Mouse (Mus musculus): ENCODE measurements around the gene Ralgps1.

Ralgps1 gene

GRCm38 (mm10) chr2:33370777-33371647, at the start of gene Ralgps1:
Gene Ralgps1 (minus strand): TSS chr2:33371486.
- peak; percentile 98 for DNase-seq (ENCODE audit: low spot score)

GRCm38 (mm10) chr2:33417454-33417853, 46.2 kb upstream of the Ralgps1 start:
- no peak for DNase-seq (ENCODE audit: low spot score)

GRCm38 (mm10) chr2:33414019-33414418, 42.7 kb upstream of the Ralgps1 start:
- no peak for DNase-seq (ENCODE audit: low spot score)

- DNase-seq (ENCODE audit: low spot score): no peak
Observed at GRCm38 (mm10) chr2:33412111-33412510, 40.8 kb upstream of the Ralgps1 start.

DNA sequence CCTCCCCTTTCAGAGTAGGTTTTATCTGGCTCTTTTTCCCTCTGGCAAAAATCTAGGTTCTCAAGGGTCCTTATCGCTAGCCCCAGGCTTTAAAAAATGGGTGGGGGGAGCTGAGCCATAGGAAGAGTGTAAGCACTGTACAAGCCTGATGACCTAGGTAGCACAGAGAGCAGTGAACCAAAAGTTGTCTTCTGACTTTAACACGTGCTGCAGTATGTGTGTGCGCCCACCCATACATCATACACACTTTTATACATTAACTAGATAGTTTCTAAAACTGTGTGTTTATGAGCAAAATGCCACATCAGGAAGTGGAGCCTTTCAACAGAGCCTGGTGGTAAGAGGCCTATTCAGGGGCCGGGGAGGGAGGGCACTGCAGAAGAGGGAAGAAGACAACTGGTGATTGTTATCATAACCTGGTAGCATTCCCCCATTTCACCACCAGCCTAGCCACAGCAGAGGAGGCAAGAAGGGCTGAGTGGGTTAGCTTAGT, 32.3 kb upstream of the Ralgps1 start:
- DNase-seq (ENCODE audit: low spot score): no peak

DNA sequence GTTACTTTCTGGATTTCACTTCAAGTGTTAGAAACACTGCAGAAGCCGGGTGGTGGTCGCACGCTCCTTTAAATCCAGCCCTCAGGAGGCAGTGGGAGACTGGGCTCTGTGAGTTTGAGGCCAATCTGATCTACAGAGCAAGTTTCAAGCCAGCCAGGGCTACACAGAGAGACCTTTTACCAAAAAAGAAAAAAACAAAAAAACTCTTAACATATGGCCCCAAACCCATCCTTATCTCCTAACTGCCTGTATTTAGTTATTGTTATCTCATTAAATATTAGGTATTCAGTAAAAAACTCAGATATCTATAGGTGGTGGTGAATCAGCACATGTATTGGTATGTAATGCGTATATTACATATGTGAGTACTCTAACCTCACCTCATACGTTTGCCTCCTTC, 31.4 kb upstream of the Ralgps1 start:
- DNase-seq (ENCODE audit: low spot score): no peak

DNA sequence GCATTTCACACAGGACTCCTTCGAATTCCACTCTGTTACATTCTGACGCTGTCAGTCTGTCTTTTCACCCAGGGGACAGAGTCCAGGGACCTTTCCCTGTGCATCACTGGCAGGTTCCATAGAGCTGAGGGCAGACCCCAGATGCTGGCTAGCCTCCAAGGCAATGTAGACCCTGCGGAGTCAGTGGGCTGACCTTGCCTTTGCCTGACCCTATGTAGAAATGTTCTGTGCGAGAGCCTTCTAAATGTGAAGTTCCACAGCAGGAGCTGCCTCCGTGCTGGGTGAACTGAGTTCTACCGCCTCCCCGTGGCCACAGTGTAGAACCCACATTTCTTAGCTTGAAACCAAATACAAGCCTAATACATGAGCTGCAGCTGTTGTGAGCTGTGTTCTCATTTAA, 30.9 kb upstream of the Ralgps1 start:
- DNase-seq (ENCODE audit: low spot score): peak; percentile 83

DNA sequence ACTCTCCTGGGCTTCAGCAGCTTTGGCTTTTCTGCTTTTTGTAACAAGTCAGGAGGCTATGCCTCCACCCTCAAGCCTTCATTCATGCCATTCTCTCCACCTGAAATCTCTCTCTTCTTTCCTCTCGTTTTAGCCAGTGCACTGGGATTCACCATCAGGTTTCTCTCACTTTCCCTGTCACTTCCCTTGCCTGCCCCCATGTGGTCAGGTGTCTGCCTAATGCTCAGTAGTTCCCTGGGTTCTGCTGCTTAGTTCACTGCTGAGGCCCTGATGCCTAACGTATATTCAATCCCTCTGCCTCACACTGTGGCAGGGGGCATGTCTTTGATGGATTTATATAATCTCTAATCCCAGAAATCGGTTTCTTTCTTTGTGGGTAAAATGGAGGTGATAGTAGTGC, 29.9 kb upstream of the Ralgps1 start:
- peak; percentile 27 for DNase-seq (ENCODE audit: low spot score)

GRCm38 (mm10) chr2:33400541-33400940, 29.3 kb upstream of the Ralgps1 start:
- DNase-seq (ENCODE audit: low spot score): no peak

DNA sequence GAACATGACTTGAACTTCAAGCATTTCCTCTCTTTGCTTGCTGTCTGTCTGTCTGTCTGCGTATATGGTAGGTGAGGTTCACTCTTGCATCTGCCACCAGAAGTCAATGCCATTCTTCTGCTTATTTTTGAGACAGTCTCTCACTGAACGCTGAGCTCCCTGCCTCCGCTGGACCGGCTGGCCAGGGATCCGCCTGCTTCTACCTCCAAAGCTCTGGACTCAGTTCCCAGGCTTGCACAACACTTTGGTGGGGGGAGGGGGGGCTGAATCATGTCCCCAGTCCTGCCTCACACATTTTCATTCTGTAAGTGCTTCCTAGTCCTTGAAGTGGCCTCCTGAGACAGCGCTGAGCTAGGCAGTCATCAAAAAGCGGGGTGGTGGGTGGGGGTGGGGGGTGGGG, 27.8 kb upstream of the Ralgps1 start:
- no peak for DNase-seq (ENCODE audit: low spot score)

DNA sequence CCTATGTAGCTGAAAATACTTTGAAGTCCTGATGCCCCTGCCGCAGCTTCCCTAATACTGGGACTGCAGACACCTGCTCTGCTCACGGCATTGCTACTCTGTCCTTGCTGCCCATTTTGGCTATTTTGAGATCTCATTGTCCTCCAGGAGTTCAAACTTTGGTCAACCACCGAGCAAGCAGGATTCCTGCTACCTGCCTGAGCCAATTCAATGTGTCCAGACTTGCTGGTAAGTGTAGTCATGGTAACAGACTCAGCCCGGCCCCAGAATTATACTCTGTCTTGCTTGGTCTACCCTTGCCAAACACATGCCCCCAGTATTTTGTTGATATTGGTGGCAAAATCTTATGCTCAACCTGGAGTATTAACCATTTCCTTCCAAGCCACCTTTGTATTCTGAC, 25.8 kb upstream of the Ralgps1 start:
- DNase-seq (ENCODE audit: low spot score): no peak

DNA sequence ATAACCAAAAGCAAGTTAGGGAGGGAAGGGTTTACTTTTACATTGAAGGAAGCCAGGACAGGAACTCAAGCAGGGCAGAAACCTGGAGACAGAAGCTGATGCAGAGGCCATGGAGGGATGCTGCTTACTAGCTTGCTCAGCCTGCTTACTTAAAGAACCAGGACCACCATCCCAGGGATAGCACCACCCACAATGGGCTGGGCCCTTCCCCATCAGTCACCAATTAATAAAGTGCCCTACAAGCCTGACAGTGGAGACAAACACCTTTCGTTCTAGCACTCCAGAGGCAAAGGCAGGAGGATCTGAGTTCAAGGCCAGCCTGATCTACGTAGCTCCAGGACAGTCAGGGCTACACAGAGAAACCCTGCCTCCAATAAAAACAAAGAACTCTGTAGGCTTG, 23.8 kb upstream of the Ralgps1 start:
- no peak for DNase-seq (ENCODE audit: low spot score)

GRCm38 (mm10) chr2:33393951-33394635, 22.8 kb upstream of the Ralgps1 start:
- DNase-seq (ENCODE audit: low spot score): no peak

DNA sequence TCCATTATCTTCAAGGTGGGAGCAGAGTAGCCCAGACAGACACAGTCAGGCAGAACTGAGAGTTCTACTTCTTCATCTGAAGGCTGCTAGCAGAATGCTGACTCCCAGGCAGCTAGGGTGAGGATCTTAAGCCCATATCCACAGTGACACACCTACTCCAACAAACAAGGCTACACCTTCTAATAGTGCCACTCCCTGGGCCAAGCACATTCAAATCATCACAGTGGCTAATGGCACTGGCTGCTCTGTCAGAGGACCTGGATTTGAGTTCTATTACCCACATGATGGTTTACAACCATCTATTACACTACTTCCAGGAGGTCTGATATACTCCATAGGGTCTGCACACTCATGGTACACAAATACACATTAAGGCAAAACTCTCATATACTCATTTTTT, 21.7 kb upstream of the Ralgps1 start:
- no peak for DNase-seq (ENCODE audit: low spot score)

DNA sequence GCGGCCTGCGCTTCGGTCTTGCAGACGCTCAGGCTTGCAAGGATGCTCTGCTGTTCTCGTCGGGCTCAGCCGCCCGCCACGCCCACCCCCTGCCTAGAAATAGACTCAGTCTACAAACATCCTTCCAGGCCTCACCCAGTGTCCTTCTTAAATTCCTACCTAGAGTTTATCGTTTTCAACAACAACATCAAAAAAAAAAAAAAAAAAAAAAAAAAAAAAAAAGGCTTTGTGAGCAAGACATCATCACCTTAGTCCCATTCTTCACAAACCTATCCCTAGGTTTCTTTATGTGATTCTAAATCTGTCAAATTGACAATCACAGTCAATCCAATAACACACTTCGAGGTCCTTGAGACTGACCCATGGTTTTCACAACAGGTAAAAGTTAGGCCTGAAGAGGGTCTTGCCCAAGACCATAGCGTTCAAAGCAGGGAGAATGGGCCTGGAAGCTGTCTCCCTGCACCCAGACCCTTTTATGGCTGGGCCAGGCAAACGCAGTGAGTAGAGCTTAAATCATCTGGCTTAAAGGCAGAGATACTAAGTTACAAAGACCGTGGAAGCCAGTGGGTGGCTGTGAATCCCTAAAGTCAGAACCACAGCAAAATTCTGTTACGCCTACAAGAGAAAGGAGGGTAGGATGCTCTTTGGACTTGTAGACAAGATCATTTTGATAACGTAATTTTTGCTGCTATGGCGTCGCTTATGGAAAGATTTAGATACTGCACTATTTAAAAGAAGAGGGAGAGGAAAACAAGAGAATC, 542 bp upstream of the Ralgps1 start:
- no peak for DNase-seq (ENCODE audit: low spot score)

DNA sequence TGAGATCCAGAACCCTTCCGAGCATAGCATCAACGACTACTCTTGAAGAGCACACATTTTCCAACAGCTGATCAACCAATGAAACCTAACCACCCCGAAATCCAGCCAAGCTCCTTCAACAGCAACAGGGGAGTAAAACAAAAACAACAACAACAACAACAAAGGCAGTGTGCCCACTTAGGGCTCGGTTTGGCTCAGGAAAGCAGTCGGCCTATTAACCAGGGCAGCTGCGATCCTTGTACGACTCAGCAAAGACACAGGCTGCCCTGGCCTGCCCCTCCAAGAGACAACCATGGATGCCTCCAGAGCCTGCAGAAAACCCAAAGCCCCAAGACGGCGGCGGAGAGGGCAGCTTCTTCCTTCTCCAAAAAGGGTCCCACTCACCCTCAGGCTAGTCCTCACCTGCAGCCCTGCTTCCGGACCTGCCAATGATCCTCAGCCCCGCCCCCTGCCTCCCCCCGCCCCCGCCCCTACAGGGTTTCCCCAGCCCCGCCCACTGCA, 960 bp downstream of the Ralgps1 start:
- DNase-seq (ENCODE audit: low spot score): peak; percentile 19

- no peak for DNase-seq (ENCODE audit: low spot score)
Observed at GRCm38 (mm10) chr2:33369453-33369852, 1.8 kb downstream of the Ralgps1 start.

DNA sequence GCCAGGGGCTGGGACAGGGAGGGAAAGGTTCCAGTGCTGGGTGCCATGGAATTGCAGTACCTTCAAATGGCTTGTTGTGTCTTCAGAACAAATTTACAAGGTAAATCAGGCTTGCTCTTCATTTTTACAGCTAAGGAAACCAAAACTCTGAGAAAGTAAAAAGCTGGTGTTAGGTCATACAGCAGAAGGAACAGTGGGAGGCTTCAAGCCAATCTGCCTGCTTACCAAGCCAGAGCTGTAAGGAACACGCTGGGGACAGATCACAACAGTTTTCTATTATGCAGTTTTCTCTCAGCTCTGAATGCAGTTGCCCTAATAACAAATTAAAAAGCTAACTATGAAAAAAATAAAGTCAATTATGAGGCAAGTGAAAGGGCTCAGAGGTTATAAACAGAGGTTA, 2.8 kb downstream of the Ralgps1 start:
- DNase-seq (ENCODE audit: low spot score): no peak

DNA sequence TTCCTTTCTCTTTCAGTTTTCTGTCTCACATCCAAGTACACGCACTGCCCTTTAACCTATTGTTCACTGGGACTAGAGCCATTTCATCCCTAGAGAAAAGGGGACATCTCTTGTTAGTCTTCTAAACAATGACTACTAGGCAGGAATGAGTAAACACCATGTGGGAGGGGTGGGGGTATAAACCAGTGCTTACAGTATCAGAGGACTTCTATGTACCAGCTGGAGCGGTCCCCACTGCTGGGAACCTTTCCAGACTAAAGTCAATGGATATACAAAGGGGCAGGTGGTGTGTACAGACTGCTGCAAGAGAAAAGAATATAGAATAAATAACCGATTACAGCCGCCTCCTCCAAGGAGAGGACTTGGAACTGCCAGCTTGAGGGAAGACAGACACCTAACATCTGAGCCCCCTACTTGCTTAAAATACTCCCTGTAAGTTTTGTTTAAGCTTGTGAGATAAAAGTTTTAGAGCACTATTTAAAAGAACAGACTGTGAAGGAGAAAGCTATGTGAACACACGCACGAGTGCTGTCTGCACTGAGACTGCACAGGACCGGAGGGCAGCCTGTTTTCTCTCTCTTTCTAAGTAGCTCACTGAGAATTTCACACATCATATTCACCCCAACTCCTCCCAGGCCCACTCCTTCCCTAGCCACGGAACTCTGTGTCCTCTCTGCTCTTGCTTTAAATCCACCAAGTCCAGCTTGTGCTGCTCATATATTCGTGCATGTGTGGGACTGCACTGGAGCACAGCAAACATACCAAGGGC, 5.4 kb downstream of the Ralgps1 start:
- no peak for DNase-seq (ENCODE audit: low spot score)

DNA sequence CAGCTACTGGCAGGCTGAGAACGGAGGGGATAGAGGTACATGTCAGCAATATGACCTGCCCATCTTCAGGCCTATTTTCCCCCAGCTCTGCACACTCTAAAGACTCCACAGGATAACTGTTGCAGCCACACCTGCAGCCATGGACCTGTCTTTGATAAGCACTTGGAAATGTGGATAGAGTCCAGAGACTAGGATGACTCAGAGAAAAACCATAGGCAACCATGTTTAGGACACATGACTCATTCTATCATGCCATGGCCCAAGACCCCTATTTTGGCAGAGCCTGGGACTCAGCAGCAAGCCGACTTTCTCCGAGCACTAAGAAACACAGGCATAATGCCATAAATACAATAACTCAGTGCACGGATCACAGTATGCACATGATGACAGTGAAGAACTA, 6.6 kb downstream of the Ralgps1 start:
- no peak for DNase-seq (ENCODE audit: low spot score)

DNA sequence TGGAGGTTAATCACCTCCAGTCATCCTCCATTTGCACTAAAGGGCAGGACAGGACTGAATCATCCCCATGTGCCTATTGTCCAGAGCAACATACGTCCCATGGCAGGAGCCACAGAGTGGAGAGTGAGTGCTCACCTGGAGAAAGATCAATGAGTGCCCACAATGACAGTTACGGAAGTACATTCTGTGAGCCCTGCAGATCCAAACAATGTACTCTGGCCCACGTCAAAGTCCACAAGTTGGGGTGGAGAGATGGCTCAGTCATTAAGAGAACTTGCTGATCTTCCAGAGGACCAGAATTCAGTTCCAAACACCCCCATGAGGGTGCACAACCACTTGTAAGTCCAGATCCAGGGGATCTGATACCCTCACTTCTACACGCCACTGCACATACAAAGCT, 7.4 kb downstream of the Ralgps1 start:
- no peak for DNase-seq (ENCODE audit: low spot score)
